Mouse (Mus musculus) bone marrow macrophage, adult 2 months (primary cell): ENCODE data around the gene Azin2.

Experiments
- CTCF ChIP-seq: IDR thresholded peaks from 2 replicates; pipeline ENCODE4 v1.5.1; 2012; ENCODE audit warnings: low read depth, mild to moderate bottlenecking, low read length, moderate library complexity
- POLR2A ChIP-seq: IDR thresholded peaks from 2 replicates; pipeline ENCODE4 v1.6.1; 2012; ENCODE audit warnings: mild to moderate bottlenecking, low read depth, low read length, borderline replicate concordance

- TF ChIP-seq POLR2A = no peak
- TF ChIP-seq CTCF = no peak
Observed at GRCm38 (mm10) chr4:129008672-129009071, 46.4 kb upstream of the Azin2 start.
